Mouse (Mus musculus) lung, postnatal 10 days (tissue): Measurements from ENCODE around the gene Erbb2.
"Not testable (repeated sequence)": the region's sequence is repeated elsewhere in the genome, so short reads cannot be mapped to it uniquely, and the experiment has no call there.

Source experiments
- DNase-seq: peaks from one replicate; pipeline ENCODE4 v3.0.0; 2021

The Erbb2 gene

GRCm38 (mm10) chr11:98412273-98412796 is at the start of gene Erbb2:
Erbb2 (plus strand) TSS chr11:98412470.
- DNase-seq, result peak; percentile 87

GRCm38 (mm10) chr11:98363817-98364216 is 48.5 kb upstream of the Erbb2 start:
- DNase-seq, result peak; percentile 32

GRCm38 (mm10) chr11:98364410-98364809 is 47.9 kb upstream of the Erbb2 start:
- no peak for DNase-seq

- DNase-seq, result no peak
These were observed 46.0 kb upstream of the Erbb2 start for GRCm38 (mm10) chr11:98366290-98366689.

GRCm38 (mm10) chr11:98367171-98367862 is 45.0 kb upstream of the Erbb2 start:
- no peak for DNase-seq

GRCm38 (mm10) chr11:98367863-98368186 is 44.4 kb upstream of the Erbb2 start:
- DNase-seq, result no peak

GRCm38 (mm10) chr11:98369337-98369736 is 42.9 kb upstream of the Erbb2 start:
- DNase-seq, result no peak

GRCm38 (mm10) chr11:98370588-98370987 is 41.7 kb upstream of the Erbb2 start:
- DNase-seq, result no peak

GRCm38 (mm10) chr11:98371556-98372240 is 40.6 kb upstream of the Erbb2 start:
- no peak for DNase-seq

- DNase-seq, result peak; percentile 79
These were observed 39.9 kb upstream of the Erbb2 start for GRCm38 (mm10) chr11:98372406-98372805.

GRCm38 (mm10) chr11:98373244-98373643 is 39.0 kb upstream of the Erbb2 start:
- no peak for DNase-seq

- DNase-seq, result no peak
These were observed 38.0 kb upstream of the Erbb2 start for GRCm38 (mm10) chr11:98374266-98374665.

- no peak for DNase-seq
These were observed 35.5 kb upstream of the Erbb2 start for GRCm38 (mm10) chr11:98376756-98377155.

- DNase-seq, result no peak
These were observed 34.5 kb upstream of the Erbb2 start for GRCm38 (mm10) chr11:98377787-98378186.

- DNase-seq, result no peak
These were observed 32.9 kb upstream of the Erbb2 start for GRCm38 (mm10) chr11:98379379-98379778.

- DNase-seq, result no peak
These were observed 32.2 kb upstream of the Erbb2 start for GRCm38 (mm10) chr11:98380106-98380505.

- no peak for DNase-seq
These were observed 30.6 kb upstream of the Erbb2 start for GRCm38 (mm10) chr11:98381651-98382050.

- not testable (repeated sequence) for DNase-seq
These were observed 29.9 kb upstream of the Erbb2 start for GRCm38 (mm10) chr11:98382405-98382804.

- DNase-seq, result no peak
These were observed 28.8 kb upstream of the Erbb2 start, which contains the start of gene Tcap for GRCm38 (mm10) chr11:98383261-98384030. Tcap (plus strand) TSS chr11:98383811.

- DNase-seq, result no peak
These were observed 28.1 kb upstream of the Erbb2 start for GRCm38 (mm10) chr11:98384216-98384615.

GRCm38 (mm10) chr11:98384721-98385637 is 27.3 kb upstream of the Erbb2 start:
- DNase-seq, result no peak
